Mouse (Mus musculus) stomach, postnatal 0 days (tissue): Measurements from ENCODE around the gene Dnajc25. TPM values are rescaled to one million over a fixed set of nuclear protein-coding genes. Genes with fewer than 3 reads are reported as not detected.

Experiments used
- ATAC-seq: fragments of 200-750 bp; cut with Nextera tagmentation; 2 replicates; pipeline ENCODE4 v1.8.0; 2017; ENCODE audit not compliant: low FRiP score, low TSS enrichment
- DNase-seq: peaks from one replicate; pipeline ENCODE4 v3.0.0-alpha.2; 2016; ENCODE audit warnings: low spot score
- H3K27ac ChIP-seq: fragments of 300-500 bp; sonication (generic); replicated peaks from 2 replicates; pipeline ENCODE4 v1.5.1; 2014; ENCODE audit warnings: mild to moderate bottlenecking, control low read depth
- H3K27me3 ChIP-seq: fragments of 300-500 bp; sonication (generic); 2 replicates; pipeline ENCODE4 v1.6.1; 2014; ENCODE audit warnings: low read length; ENCODE audit not compliant: control insufficient read depth, insufficient read depth
- H3K36me3 ChIP-seq: fragments of 300-500 bp; sonication (generic); 2 replicates; pipeline ENCODE4 v1.6.1; 2014; ENCODE audit warnings: low read length, mixed read lengths; ENCODE audit not compliant: control insufficient read depth, insufficient read depth
- H3K4me1 ChIP-seq: fragments of 300-500 bp; sonication (generic); replicated peaks from 2 replicates; pipeline ENCODE4 v1.6.1; 2014; ENCODE audit warnings: antibody characterized with exemption; ENCODE audit not compliant: control insufficient read depth, insufficient read depth
- H3K4me2 ChIP-seq: fragments of 300-500 bp; sonication (generic); replicated peaks from 2 replicates; pipeline ENCODE4 v1.6.1; 2014; ENCODE audit warnings: low read depth, mild to moderate bottlenecking, control low read depth, moderate library complexity
- H3K4me3 ChIP-seq: fragments of 300-500 bp; sonication (generic); 2 replicates; pipeline ENCODE4 v1.5.1; 2014; ENCODE audit warnings: low read depth, low read length, control low read depth
- H3K9ac ChIP-seq: fragments of 300-500 bp; sonication (generic); 2 replicates; pipeline ENCODE4 v1.6.1; 2014; ENCODE audit warnings: mild to moderate bottlenecking, low read length, control low read depth, mixed read lengths
- H3K9me3 ChIP-seq: fragments of 300-500 bp; sonication (generic); 2 replicates; pipeline ENCODE4 v1.6.1; 2016; ENCODE audit warnings: low read length; ENCODE audit not compliant: control insufficient read depth
- CTCF ChIP-seq: IDR thresholded peaks from 2 replicates; pipeline ENCODE4 v1.5.1; 2016; ENCODE audit warnings: antibody characterized with exemption, low read depth, mild to moderate bottlenecking, moderate library complexity
- EP300 ChIP-seq: optimal IDR thresholded peaks from 2 replicates; pipeline ENCODE3; 2016; ENCODE audit warnings: antibody characterized with exemption
- WGBS: fragments of 180-500 bp; shearing (Covaris S2); extraction: QIAGEN DNeasy Blood & Tissue Kit; methylation state at CpG from one replicate; pipeline ENCODE4 v1.1.7; 2014; 5-methylcytosine and 5-hydroxymethylcytosine counted together
- polyA plus RNA-seq: library from polyadenylated mRNA; unstranded; fragments of >200 nt; fragmentation: Nextera tagmentation; extraction: Ambion mirVana; gene quantifications from 2 replicates; pipeline ENCODE4 v1.2.1, GENCODE M21; 2015

The Dnajc25 gene
- polyA plus RNA-seq, 1 experiment from 2014 or later: 13.4 TPM

DNA sequence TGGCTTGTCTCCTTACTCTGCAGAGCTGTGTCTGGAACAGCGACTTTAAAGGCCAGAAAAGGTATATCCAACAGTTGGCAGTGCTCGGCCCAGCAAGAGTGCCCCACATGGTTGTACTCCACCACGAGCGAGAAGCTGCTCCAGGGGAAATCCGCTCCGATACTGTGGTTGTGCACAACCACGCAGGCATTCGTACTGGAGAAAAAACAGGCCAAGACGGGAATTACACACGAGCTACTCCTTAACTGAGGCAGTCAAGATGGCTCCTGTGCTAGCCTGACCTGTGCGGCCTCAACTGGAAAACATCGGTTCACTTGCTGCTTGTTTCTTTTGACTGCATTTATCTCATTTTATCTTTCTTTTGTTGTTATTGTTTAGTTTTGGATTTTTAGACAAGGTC, 67.7 kb downstream of the Dnajc25 start:
- H3K4me3 ChIP-seq: no peak overlapping the region
- ATAC-seq (no peak), DNase-seq (no peak)
- H3K9me3 ChIP-seq: no peaks in the 10 kb centered on the region
- no peak overlapping the region for H3K27ac ChIP-seq
- H3K9ac ChIP-seq: no peak overlapping the region
- H3K4me1 ChIP-seq: no peaks in the 10 kb centered on the region
- no peak overlapping the region for H3K4me2 ChIP-seq
- no peaks in the 10 kb centered on the region for H3K27me3 ChIP-seq
- WGBS: 73% methylated on average over 12 of the region's 12 CpGs
- TF ChIP-seq EP300 (no peak), CTCF (no peak)
- H3K36me3 ChIP-seq: no peaks in the 10 kb centered on the region

DNA sequence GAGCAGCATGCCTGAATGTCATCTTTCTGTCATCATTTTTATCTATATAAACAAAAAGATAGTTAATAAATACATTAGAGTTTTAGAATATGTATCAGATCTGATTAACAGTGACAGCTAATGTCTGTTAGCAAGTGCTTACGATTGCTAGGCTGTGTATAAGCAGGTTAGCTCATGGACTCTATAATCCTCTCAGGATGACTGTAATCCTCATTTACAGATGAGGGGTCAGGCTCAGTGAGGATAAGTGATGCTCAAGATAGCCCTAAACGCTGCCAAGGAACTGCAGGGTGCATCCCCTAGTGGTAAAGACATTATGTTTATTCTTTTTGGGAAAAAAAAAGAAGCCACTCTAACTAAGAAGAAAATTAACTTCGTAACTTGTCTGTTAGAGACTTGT, 74.4 kb downstream of the Dnajc25 start:
- Histone ChIP-seq H3K9me3 (no peaks in the 10 kb centered on the region), H3K36me3 (no peaks in the 10 kb centered on the region), H3K27ac (no peak overlapping the region), H3K27me3 (no peaks in the 10 kb centered on the region), H3K4me2 (no peak overlapping the region), H3K4me1 (no peaks in the 10 kb centered on the region), H3K4me3 (no peak overlapping the region), H3K9ac (no peak overlapping the region)
- no peak for DNase-seq
- TF ChIP-seq EP300: no peak
- no peak for TF ChIP-seq CTCF
- WGBS: 44% methylated on average over 3 of the region's 3 CpGs
- ATAC-seq: no peak

Other genes starting within 250 kb of the Dnajc25 start
- 0.06 TPM in 1 of 2 replicates, not detected in the other for gene Olfr267, start 207.3 kb upstream of the Dnajc25 start, polyA plus RNA-seq
- 13.4 and 13.6 TPM in 2 replicates for gene Ecpas, start 82.3 kb upstream of the Dnajc25 start, polyA plus RNA-seq
- gene Zkscan16, start 51.4 kb upstream of the Dnajc25 start, polyA plus RNA-seq: 0.11 and 0.13 TPM in 2 replicates
- 454 and 488 TPM in 2 replicates for gene Ptgr1, start 7.9 kb upstream of the Dnajc25 start, polyA plus RNA-seq
- 18.5 and 21.6 TPM in 2 replicates for gene Gm20503, start 8.1 kb downstream of the Dnajc25 start, polyA plus RNA-seq
- 98.0 and 99.6 TPM in 2 replicates for gene Gng10, start 40.0 kb downstream of the Dnajc25 start, polyA plus RNA-seq
- gene AI481877, start 143.9 kb downstream of the Dnajc25 start, polyA plus RNA-seq: 1.2 and 1.4 TPM in 2 replicates
- gene Ugcg, start 194.2 kb downstream of the Dnajc25 start, polyA plus RNA-seq: 18.9 and 19.0 TPM in 2 replicates